Mouse (Mus musculus): Measurements from ENCODE around the gene Hba-a2. TPM values are rescaled to one million over a fixed set of nuclear protein-coding genes. Genes with fewer than 3 reads are reported as not detected.
A peak's percentile ranks its signal among the peaks of the same experiment; 100 is the strongest.
"Not testable (repeated sequence)": the region's sequence is repeated elsewhere in the genome, so short reads cannot be mapped to it uniquely, and the experiment has no call there.

The Hba-a2 gene
- polyA plus RNA-seq, 1 experiment, result 992 TPM

GRCm38 (mm10) chr11:32286695-32287492, 9.4 kb upstream of the Hba-a2 start, which contains the start of gene Hbq1b:
Gene Hbq1b (plus strand): TSS chr11:32286965.
- not testable (repeated sequence) for H3K4me1 ChIP-seq (ENCODE audit: control insufficient read depth, insufficient read depth, low read length); H3K27me3 ChIP-seq (ENCODE audit: control insufficient read depth, insufficient read depth, low read length); H3K27ac ChIP-seq (ENCODE audit: insufficient read depth, low read length)
- peak; percentile 78 to 85 for DNase-seq
- 20% methylated on average over 31 of the region's 33 CpGs for WGBS
- H3K4me3 ChIP-seq (replicated peaks; ENCODE audit: insufficient read depth, low read depth, low read length), result peak within 1 kb of the TSS; percentile 49
- TF ChIP-seq CTCF (IDR thresholded peaks at IDR 0.05; ENCODE audit: borderline replicate concordance, insufficient read depth, low read depth, low read length), result peak; percentile 63; the same call in 1 of the 2 replicates

- no peak for DNase-seq
- H3K4me1 ChIP-seq (ENCODE audit: control insufficient read depth, insufficient read depth, low read length), result no peaks in the 10 kb centered on the region
- WGBS, result 72% methylated on average over 9 of the region's 9 CpGs
- no peaks in the 10 kb centered on the region for H3K27me3 ChIP-seq (ENCODE audit: control insufficient read depth, insufficient read depth, low read length)
- no peak overlapping the region for H3K4me3 ChIP-seq (replicated peaks; ENCODE audit: insufficient read depth, low read depth, low read length)
- TF ChIP-seq CTCF (IDR thresholded peaks at IDR 0.05; ENCODE audit: borderline replicate concordance, insufficient read depth, low read depth, low read length), result no peak
- TF ChIP-seq POLR2A (IDR thresholded peaks at IDR 0.05; ENCODE audit: borderline replicate concordance, insufficient read depth, low read length), result no peak
- no peak overlapping the region for H3K27ac ChIP-seq (ENCODE audit: insufficient read depth, low read length)
These were observed 8.8 kb upstream of the Hba-a2 start for GRCm38 (mm10) chr11:32287493-32287825.

GRCm38 (mm10) chr11:32292819-32293218, 3.5 kb upstream of the Hba-a2 start:
- H3K4me1 ChIP-seq (ENCODE audit: control insufficient read depth, insufficient read depth, low read length); H3K4me3 ChIP-seq (replicated peaks; ENCODE audit: insufficient read depth, low read depth, low read length); H3K27ac ChIP-seq (ENCODE audit: insufficient read depth, low read length); H3K27me3 ChIP-seq (ENCODE audit: control insufficient read depth, insufficient read depth, low read length); DNase-seq: not testable (repeated sequence)
- 85% methylated on average over 4 of the region's 4 CpGs for WGBS

- not testable (repeated sequence) for H3K27ac ChIP-seq (ENCODE audit: insufficient read depth, low read length); H3K27me3 ChIP-seq (ENCODE audit: control insufficient read depth, insufficient read depth, low read length); DNase-seq; H3K4me3 ChIP-seq (replicated peaks; ENCODE audit: insufficient read depth, low read depth, low read length); H3K4me1 ChIP-seq (ENCODE audit: control insufficient read depth, insufficient read depth, low read length)
- WGBS, result 64% methylated on average over 3 of the region's 3 CpGs
These were observed 2.8 kb upstream of the Hba-a2 start for GRCm38 (mm10) chr11:32293479-32293878.

GRCm38 (mm10) chr11:32297417-32297816, 1.1 kb downstream of the Hba-a2 start:
- WGBS, result 49% methylated on average over 2 of the region's 2 CpGs
- not testable (repeated sequence) for H3K4me1 ChIP-seq (ENCODE audit: control insufficient read depth, insufficient read depth, low read length); H3K27ac ChIP-seq (ENCODE audit: insufficient read depth, low read length)

GRCm38 (mm10) chr11:32297866-32298531, 1.7 kb downstream of the Hba-a2 start:
- Histone ChIP-seq H3K27ac (ENCODE audit: insufficient read depth, low read length) (no peak overlapping the region), H3K4me3 (replicated peaks; ENCODE audit: insufficient read depth, low read depth, low read length) (no peak overlapping the region), H3K27me3 (ENCODE audit: control insufficient read depth, insufficient read depth, low read length) (no peaks in the 10 kb centered on the region), H3K4me1 (ENCODE audit: control insufficient read depth, insufficient read depth, low read length) (no peaks in the 10 kb centered on the region)
- DNase-seq, result no peak
- TF ChIP-seq CTCF (IDR thresholded peaks at IDR 0.05; ENCODE audit: borderline replicate concordance, insufficient read depth, low read depth, low read length) (no peak), POLR2A (IDR thresholded peaks at IDR 0.05; ENCODE audit: borderline replicate concordance, insufficient read depth, low read length) (no peak)
- 96% methylated on average over 1 of the region's 1 CpGs for WGBS

More at GRCm38 (mm10) chr11:32297417-32297816, 1.1 kb downstream of the Hba-a2 start:
- H3K27me3 ChIP-seq (ENCODE audit: control insufficient read depth, insufficient read depth, low read length); H3K4me3 ChIP-seq (replicated peaks; ENCODE audit: insufficient read depth, low read depth, low read length); DNase-seq: not testable (repeated sequence)

GRCm38 (mm10) chr11:32298532-32298918, 2.2 kb downstream of the Hba-a2 start:
- WGBS, result 100% methylated on average over 2 of the region's 2 CpGs
- Histone ChIP-seq H3K4me1 (ENCODE audit: control insufficient read depth, insufficient read depth, low read length) (no peaks in the 10 kb centered on the region), H3K27ac (ENCODE audit: insufficient read depth, low read length) (no peak overlapping the region), H3K27me3 (ENCODE audit: control insufficient read depth, insufficient read depth, low read length) (no peaks in the 10 kb centered on the region), H3K4me3 (replicated peaks; ENCODE audit: insufficient read depth, low read depth, low read length) (no peak overlapping the region)
- no peak for DNase-seq
- TF ChIP-seq POLR2A (IDR thresholded peaks at IDR 0.05; ENCODE audit: borderline replicate concordance, insufficient read depth, low read length), result no peak
- no peak for TF ChIP-seq CTCF (IDR thresholded peaks at IDR 0.05; ENCODE audit: borderline replicate concordance, insufficient read depth, low read depth, low read length)

- 9% methylated on average over 16 of the region's 16 CpGs for WGBS
- peak; percentile 53 to 66 for DNase-seq
- peak; percentile 58; the same call in 1 of the 2 replicates for TF ChIP-seq CTCF (IDR thresholded peaks at IDR 0.05; ENCODE audit: borderline replicate concordance, insufficient read depth, low read depth, low read length)
- H3K4me1 ChIP-seq (ENCODE audit: control insufficient read depth, insufficient read depth, low read length); H3K27ac ChIP-seq (ENCODE audit: insufficient read depth, low read length); H3K27me3 ChIP-seq (ENCODE audit: control insufficient read depth, insufficient read depth, low read length): not testable (repeated sequence)
- peak within 1 kb of the TSS; percentile 52 for H3K4me3 ChIP-seq (replicated peaks; ENCODE audit: insufficient read depth, low read depth, low read length)
These were observed 3.6 kb downstream of the Hba-a2 start, which contains the start of gene Hbq1a for GRCm38 (mm10) chr11:32299865-32300264. Gene Hbq1a (plus strand): TSS chr11:32300069.

Measured in cerebellum, adult 2 months (tissue).